Comparison of ENCODE assay signal across 7 mouse cellular contexts in genomic region chr1:96871528-96872360, GRCm38 (mm10). TPM values are rescaled to one million over a fixed set of nuclear protein-coding genes. Genes with fewer than 3 reads are reported as not detected.
DNase-seq lines count a peak whose midpoint lies in the region; ATAC-seq and TF ChIP-seq lines count a peak whose summit lies in the region.

TSS of gene Slco4c1 (minus strand) at chr1:96872171.

- H3K36me3 ChIP-seq in MEL (ENCODE audit: control insufficient read depth in 1 of 2, insufficient read depth in 2 of 2, low read length in 2 of 2): peaks cover 0 to 2% of the 10 kb centered on the region in 2 experiments; a peak in 2 of 4 replicates
- H3K36me3 ChIP-seq in forebrain, embryonic 12.5 days (replicated peaks): no peaks in the 10 kb centered on the region
- no peaks in the 10 kb centered on the region for H3K36me3 ChIP-seq in intestine, embryonic 15.5 days

- no peak within 1 kb of the TSS for H3K9ac ChIP-seq in MEL (ENCODE audit: control insufficient read depth, low read depth, low read length, poor library complexity, severe bottlenecking)
- H3K9ac ChIP-seq in forebrain, embryonic 12.5 days: peak within 1 kb of the TSS; percentile 54
- H3K9ac ChIP-seq in intestine, embryonic 15.5 days: peak within 1 kb of the TSS; percentile 34

- H3K79me2 ChIP-seq in MEL (ENCODE audit: control insufficient read depth, insufficient read depth, low read length, poor library complexity): no peaks in the 10 kb centered on the region

- DNase-seq in MEL (ENCODE audit: low read depth, low spot score): no peak
- peak; percentile 20 to 48 for DNase-seq in left cerebral cortex, postnatal 14 days (ENCODE audit: low spot score in 2 of 2)
- DNase-seq in right cerebral cortex, postnatal 36 days (ENCODE audit: low spot score in 2 of 2): peak; percentile 31 to 54

- TF ChIP-seq EP300 in MEL (IDR thresholded peaks at IDR 0.05; ENCODE audit: low read depth in 1 of 2, low read length in 2 of 2): no peak

- 2% methylated on average over 40 of the region's 40 CpGs for WGBS in forebrain, embryonic 12.5 days
- 2% methylated on average over 40 of the region's 40 CpGs for WGBS in intestine, embryonic 15.5 days

- H3K27me3 ChIP-seq in MEL (ENCODE audit: control insufficient read depth in 1 of 2, insufficient read depth in 2 of 2, low read length in 2 of 2): no peaks in the 10 kb centered on the region
- H3K27me3 ChIP-seq in forebrain, embryonic 12.5 days: peaks cover 8% of the 10 kb centered on the region; the same call in 1 of the 2 replicates
- H3K27me3 ChIP-seq in intestine, embryonic 15.5 days (replicated peaks): no peaks in the 10 kb centered on the region; the same call in 1 of the 2 replicates

- no peak for TF ChIP-seq RAD21 in MEL (IDR thresholded peaks at IDR 0.05; ENCODE audit: low read depth, low read length)

- TF ChIP-seq CTCF in MEL (IDR thresholded peaks at IDR 0.05 in 2 of 3, conservative IDR thresholded peaks at IDR 0.05 in 1 of 3; ENCODE audit: control insufficient read depth in 1 of 3, insufficient read depth in 1 of 3, low read depth in 2 of 3, low read length in 3 of 3, poor library complexity in 1 of 3, severe bottlenecking in 1 of 3): no peak

- no peak within 1 kb of the TSS; the same call in 1 of the 2 replicates for H3K27ac ChIP-seq in MEL (ENCODE audit: control insufficient read depth, low read depth, low read length)
- H3K27ac ChIP-seq in brown adipose tissue, adult 24 weeks (replicated peaks; ENCODE audit: low read depth, low read length): no peak within 1 kb of the TSS
- no peak within 1 kb of the TSS for H3K27ac ChIP-seq in forebrain, embryonic 12.5 days
- H3K27ac ChIP-seq in intestine, embryonic 15.5 days: no peak within 1 kb of the TSS

- peak; percentile 83 for ATAC-seq in forebrain, embryonic 12.5 days (ENCODE audit: low FRiP score)
- ATAC-seq in intestine, embryonic 15.5 days: peak; percentile 97
- ATAC-seq in megakaryocyte, adult 5-6 weeks (ENCODE audit: poor library complexity, severe bottlenecking): peak; percentile 90

- peak within 1 kb of the TSS; percentile 95 for H3K4me2 ChIP-seq in forebrain, embryonic 12.5 days
- peak within 1 kb of the TSS; percentile 93 for H3K4me2 ChIP-seq in intestine, embryonic 15.5 days (replicated peaks)

- peaks cover 0 to 5% of the 10 kb centered on the region in 2 experiments; a peak in 2 of 4 replicates for H3K4me1 ChIP-seq in MEL (ENCODE audit: control insufficient read depth in 1 of 2, insufficient read depth in 2 of 2, low read length in 2 of 2)
- H3K4me1 ChIP-seq in brown adipose tissue, adult 24 weeks (ENCODE audit: control insufficient read depth, insufficient read depth, insufficient read length, low read length): peaks cover 7% of the 10 kb centered on the region
- peaks cover 6% of the 10 kb centered on the region for H3K4me1 ChIP-seq in forebrain, embryonic 12.5 days
- no peaks in the 10 kb centered on the region for H3K4me1 ChIP-seq in intestine, embryonic 15.5 days (replicated peaks)

- H3K4me3 ChIP-seq in MEL (ENCODE audit: control insufficient read depth in 1 of 2, insufficient read depth in 1 of 2, low read depth in 2 of 2, low read length in 2 of 2): peak within 1 kb of the TSS; percentile 54 to 55; a peak in 2 of 4 replicates
- H3K4me3 ChIP-seq in brown adipose tissue, adult 24 weeks (ENCODE audit: insufficient read depth, low read depth, low read length): peak within 1 kb of the TSS; percentile 25; the same call in 1 of the 2 replicates
- peak within 1 kb of the TSS; percentile 48 for H3K4me3 ChIP-seq in forebrain, embryonic 12.5 days (replicated peaks)
- H3K4me3 ChIP-seq in intestine, embryonic 15.5 days (replicated peaks): peak within 1 kb of the TSS; percentile 46

- no peak for TF ChIP-seq POLR2A in MEL (IDR thresholded peaks at IDR 0.05; ENCODE audit: control insufficient read depth in 1 of 2, insufficient read depth in 1 of 2, low read depth in 1 of 2, low read length in 2 of 2, poor library complexity in 1 of 2)

- no peaks in the 10 kb centered on the region for H3K9me3 ChIP-seq in MEL (replicated peaks; ENCODE audit: insufficient read depth, low read length)
- no peaks in the 10 kb centered on the region for H3K9me3 ChIP-seq in forebrain, embryonic 12.5 days
- H3K9me3 ChIP-seq in intestine, embryonic 15.5 days: no peaks in the 10 kb centered on the region

- intact Hi-C loops in left cerebral cortex, postnatal 14 days (cut with DNase I): no loop called here

TF ChIP-seq in MEL, 35 proteins besides CTCF, POLR2A, EP300 and RAD21:
- TF ChIP-seq ZKSCAN1 (IDR thresholded peaks at IDR 0.05; ENCODE audit: low read depth, low read length) (no peak), MAX (IDR thresholded peaks at IDR 0.05; ENCODE audit: low read length) (no peak), ELF1 (IDR thresholded peaks at IDR 0.05; ENCODE audit: low read depth, low read length) (no peak), NELFE (IDR thresholded peaks at IDR 0.05; ENCODE audit: low read depth, low read length) (no peak), RCOR1 (IDR thresholded peaks at IDR 0.05; ENCODE audit: low read depth, low read length) (no peak), KAT2A (conservative IDR thresholded peaks at IDR 0.05; ENCODE audit: low read depth, low read length) (no peak), ZC3H11A (IDR thresholded peaks at IDR 0.05; ENCODE audit: low read depth, low read length) (no peak), POLR2AphosphoS5 (IDR thresholded peaks at IDR 0.05; ENCODE audit: borderline replicate concordance, low read depth, low read length) (no peak), USF2 (IDR thresholded peaks at IDR 0.05; ENCODE audit: borderline replicate concordance in 1 of 2, insufficient read depth in 1 of 2, low read depth in 1 of 2, low read length in 2 of 2) (no peak), UBTF (IDR thresholded peaks at IDR 0.05; ENCODE audit: borderline replicate concordance, insufficient read depth, low read depth, low read length) (no peak), GABPA (IDR thresholded peaks at IDR 0.05; ENCODE audit: low read depth, low read length) (no peak)
TF ChIP-seq in MEL: peak in this region for 0.

RNA-seq across cellular contexts. Expression of gene Slco4c1, which starts in this region (rescaled TPM):
- not detected in 2 replicates for total RNA-seq in MEL (2012; rRNA removed)
- polyA plus RNA-seq in MEL (2012; ENCODE audit: insufficient read depth in 1 of 2, insufficient read length in 2 of 2, low read depth in 1 of 2, low replicate concordance in 2 of 2, missing spikeins in 1 of 2): not detected
- not detected in 2 replicates for polyA plus RNA-seq in brown adipose tissue, adult 24 weeks (2012; ENCODE audit: insufficient read depth, insufficient read length, missing spikeins)
- polyA plus RNA-seq in forebrain, embryonic 12.5 days (2016; fragmentation: Nextera tagmentation; extraction: Ambion mirVana): 0.29 and 0.36 TPM in 2 replicates
- 0.09 and 0.10 TPM in 2 replicates for polyA plus RNA-seq in intestine, embryonic 15.5 days (2015; fragmentation: Nextera tagmentation; extraction: Ambion mirVana)
- total RNA-seq in left cerebral cortex, postnatal 14 days (2021): 1 to 10 TPM; 2.0 to 2.2 TPM
- total RNA-seq in megakaryocyte, adult 5-6 weeks (2015): 12.8 and 15.9 TPM in 2 replicates
- 9.1 and 13.3 TPM in 2 replicates for total RNA-seq in megakaryocyte, adult 5-6 weeks (2017)

Comparison
In these comparisons a context has a peak if more than half of its experiments do, and no peak if none do; other contexts are left out.
1. Peak in ATAC-seq, H3K4me3 ChIP-seq, H3K9ac ChIP-seq and H3K4me2 ChIP-seq in forebrain, embryonic 12.5 days; RNA of the gene not detected or under 1 TPM.
2. Peak in ATAC-seq, H3K4me3 ChIP-seq, H3K9ac ChIP-seq and H3K4me2 ChIP-seq in intestine, embryonic 15.5 days; RNA of the gene not detected or under 1 TPM.